8 mouse cellular contexts compared by ENCODE assay signal in genomic region chr16:59683434-59683833, GRCm38 (mm10). TPM values are rescaled to one million over a fixed set of nuclear protein-coding genes. Genes with fewer than 3 reads are reported as not detected.
A peak's percentile ranks its signal among the peaks of the same experiment; 100 is the strongest.
DNase-seq lines count a peak whose midpoint lies in the region; ATAC-seq and TF ChIP-seq lines count a peak whose summit lies in the region.

No protein-coding gene starts in this region.

- no peak overlapping the region for H3K4me3 ChIP-seq in kidney, embryonic 14.5 days (ENCODE audit: low read length)
- H3K4me3 ChIP-seq in limb, embryonic 12.5 days (replicated peaks) = no peak overlapping the region
- H3K4me3 ChIP-seq in stomach, postnatal 0 days (ENCODE audit: low read depth, low read length) = no peak overlapping the region

- H3K27me3 ChIP-seq in kidney, embryonic 14.5 days (ENCODE audit: control insufficient read depth, insufficient read depth, low read length) = no peaks in the 10 kb centered on the region
- H3K27me3 ChIP-seq in limb, embryonic 12.5 days = no peaks in the 10 kb centered on the region; the same call in 1 of the 2 replicates
- H3K27me3 ChIP-seq in stomach, postnatal 0 days (ENCODE audit: control insufficient read depth, insufficient read depth, low read length) = no peaks in the 10 kb centered on the region

- peak; percentile 96 for TF ChIP-seq CTCF in stomach, postnatal 0 days (IDR thresholded peaks at IDR 0.05; ENCODE audit: low read depth)

- peak; percentile 88 for DNase-seq in 3T3-L1 (ENCODE audit: low read depth, low spot score)
- peak; percentile 48 to 80 for DNase-seq in cerebellum, postnatal 4 days (ENCODE audit: low spot score in 2 of 2)
- peak; percentile 17 to 40 for DNase-seq in gastrocnemius, postnatal 36 days
- peak; percentile 6 to 22 for DNase-seq in natural killer cell, adult 2 months (ENCODE audit: low spot score in 2 of 2)
- peak; percentile 71 for DNase-seq in stomach, postnatal 0 days (ENCODE audit: low spot score)

- H3K4me1 ChIP-seq in kidney, embryonic 14.5 days (ENCODE audit: control insufficient read depth, insufficient read depth, low read length) = no peaks in the 10 kb centered on the region
- H3K4me1 ChIP-seq in limb, embryonic 12.5 days (replicated peaks) = no peaks in the 10 kb centered on the region
- no peaks in the 10 kb centered on the region for H3K4me1 ChIP-seq in stomach, postnatal 0 days (replicated peaks; ENCODE audit: control insufficient read depth, insufficient read depth)

- H3K4me2 ChIP-seq in kidney, embryonic 14.5 days (replicated peaks; ENCODE audit: low read depth, low read length) = no peak overlapping the region
- H3K4me2 ChIP-seq in limb, embryonic 12.5 days = 0 out of 2 replicates have a peak overlapping the region, but pooled peaks have one; percentile 26
- no peak overlapping the region for H3K4me2 ChIP-seq in stomach, postnatal 0 days (replicated peaks; ENCODE audit: low read depth)

- WGBS in kidney, embryonic 14.5 days = 5% methylated on average over 8 of the region's 8 CpGs
- 6% methylated on average over 8 of the region's 8 CpGs for WGBS in limb, embryonic 12.5 days
- WGBS in stomach, postnatal 0 days = 2% methylated on average over 8 of the region's 8 CpGs

- intact Hi-C loops in gastrocnemius, postnatal 36 days (cut with DNase I) = no loop called here

- H3K9me3 ChIP-seq in kidney, embryonic 14.5 days (ENCODE audit: control insufficient read depth, low read length) = no peaks in the 10 kb centered on the region
- H3K9me3 ChIP-seq in limb, embryonic 12.5 days = no peaks in the 10 kb centered on the region
- no peaks in the 10 kb centered on the region for H3K9me3 ChIP-seq in stomach, postnatal 0 days (ENCODE audit: control insufficient read depth, low read length)

- H3K9ac ChIP-seq in kidney, embryonic 14.5 days (ENCODE audit: low read depth, low read length) = no peak overlapping the region
- no peak overlapping the region for H3K9ac ChIP-seq in limb, embryonic 12.5 days (replicated peaks)
- no peak overlapping the region for H3K9ac ChIP-seq in stomach, postnatal 0 days (ENCODE audit: low read length)

- no peaks in the 10 kb centered on the region for H3K36me3 ChIP-seq in kidney, embryonic 14.5 days (ENCODE audit: control insufficient read depth, insufficient read depth, low read length)
- no peaks in the 10 kb centered on the region for H3K36me3 ChIP-seq in limb, embryonic 12.5 days
- H3K36me3 ChIP-seq in stomach, postnatal 0 days (ENCODE audit: control insufficient read depth, insufficient read depth, low read length) = no peaks in the 10 kb centered on the region

- TF ChIP-seq EP300 in stomach, postnatal 0 days (optimal IDR thresholded peaks at IDR 0.05) = no peak

- ATAC-seq in activated CD4-positive, CD25-positive, alpha-beta regulatory T cell, adult 4 months = peak; percentile 46
- peak; percentile 95 for ATAC-seq in kidney, embryonic 14.5 days (ENCODE audit: low FRiP score, low TSS enrichment)
- ATAC-seq in limb, embryonic 12.5 days (ENCODE audit: insufficient number of reproducible peaks, insufficient read depth, low FRiP score, low TSS enrichment, low read depth) = peak; percentile 60; the same call in 1 of the 2 replicates
- ATAC-seq in stomach, postnatal 0 days (ENCODE audit: low FRiP score, low TSS enrichment) = peak; percentile 73

- no peak overlapping the region for H3K27ac ChIP-seq in kidney, embryonic 14.5 days (ENCODE audit: low read depth, low read length)
- no peak overlapping the region for H3K27ac ChIP-seq in limb, embryonic 12.5 days
- no peak overlapping the region for H3K27ac ChIP-seq in stomach, postnatal 0 days (replicated peaks)

RNA-seq across cellular contexts. Expression of gene Arl6, which starts 44.2 kb away (rescaled TPM):
- polyA plus RNA-seq in activated CD4-positive, CD25-positive, alpha-beta regulatory T cell, adult 4 months (2017; shearing (Covaris generic)) = 1 to 10 TPM; 2.7 to 3.2 TPM
- 1 to 10 TPM; 1.9 to 2.0 TPM for total RNA-seq in gastrocnemius, postnatal 36 days (2021)
- polyA plus RNA-seq in kidney, embryonic 14.5 days (2014; fragmentation: Nextera tagmentation; extraction: Ambion mirVana) = 42.0 and 44.2 TPM in 2 replicates
- polyA plus RNA-seq in limb, embryonic 12.5 days (2016; fragmentation: Nextera tagmentation; extraction: Ambion mirVana) = 35.2 and 36.1 TPM in 2 replicates
- polyA plus RNA-seq in stomach, postnatal 0 days (2015; fragmentation: Nextera tagmentation; extraction: Ambion mirVana) = 17.8 and 18.2 TPM in 2 replicates

Comparison
In these comparisons a context has a peak if more than half of its experiments do, and no peak if none do; other contexts are left out.
1. DNase-seq: peak in every context shown above with its lines; median percentile 88 in 3T3-L1; 71 in stomach, postnatal 0 days; 64 in cerebellum, postnatal 4 days; 28 in gastrocnemius, postnatal 36 days; 14 in natural killer cell, adult 2 months.